Mouse (Mus musculus) cerebellum, postnatal 4 days (tissue): ENCODE measurements around the gene Mob4.
"Not testable (repeated sequence)": the region's sequence is repeated elsewhere in the genome, so short reads cannot be mapped to it uniquely, and the experiment has no call there.

ENCODE experiments used
- DNase-seq, 2 experiments: peaks; one replicate each; pipeline ENCODE4 v3.0.0; 2022; ENCODE audit warnings: low spot score in 2 of 2, mixed read lengths in 1 of 2

Mob4 gene

DNA sequence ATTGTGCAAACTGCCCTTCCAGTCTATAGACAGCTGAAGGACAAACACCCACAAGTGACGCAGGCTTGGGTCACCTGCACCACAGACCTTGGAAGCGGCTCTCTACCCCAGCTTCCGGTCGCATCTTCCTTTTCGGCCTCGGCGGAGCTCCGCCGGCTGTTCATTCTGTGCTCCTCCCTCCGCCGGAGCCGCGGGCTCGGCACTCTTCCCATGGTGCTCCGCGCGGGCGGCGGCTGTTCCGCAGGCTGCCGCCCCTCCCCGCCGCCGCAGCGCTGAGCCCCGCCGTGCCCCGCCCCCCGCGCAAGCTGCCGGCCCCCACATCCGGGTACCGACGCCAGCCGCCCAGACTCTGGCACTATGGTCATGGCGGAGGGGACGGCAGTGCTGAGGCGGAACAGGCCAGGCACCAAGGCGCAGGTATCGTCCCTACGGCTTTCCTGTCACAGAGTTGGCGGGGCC is at the start of gene Mob4:
Gene Mob4, plus strand, starts transcription at position 289 of the 459 bp plus-strand sequence.
- DNase-seq: peak; percentile 92 to 97

DNA sequence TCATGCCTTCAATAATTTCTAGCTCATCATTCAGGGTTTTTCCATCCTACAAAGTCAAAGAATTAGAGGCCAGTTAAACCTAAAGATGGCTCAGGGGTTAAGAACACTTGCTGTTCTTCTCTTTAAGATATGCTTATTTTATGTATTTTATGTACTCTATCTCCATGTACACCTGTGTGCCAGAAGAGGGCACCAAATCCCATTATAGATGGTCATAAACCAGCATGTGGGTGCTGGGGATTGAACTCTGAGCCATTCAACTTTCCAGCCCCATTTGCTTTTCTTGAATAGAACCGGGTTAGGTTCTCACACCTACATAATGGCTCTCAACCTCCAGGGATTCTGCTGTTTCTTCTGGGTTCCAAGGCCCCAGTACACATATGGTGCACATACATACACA is 48.9 kb upstream of the Mob4 start:
- no peak for DNase-seq

DNA sequence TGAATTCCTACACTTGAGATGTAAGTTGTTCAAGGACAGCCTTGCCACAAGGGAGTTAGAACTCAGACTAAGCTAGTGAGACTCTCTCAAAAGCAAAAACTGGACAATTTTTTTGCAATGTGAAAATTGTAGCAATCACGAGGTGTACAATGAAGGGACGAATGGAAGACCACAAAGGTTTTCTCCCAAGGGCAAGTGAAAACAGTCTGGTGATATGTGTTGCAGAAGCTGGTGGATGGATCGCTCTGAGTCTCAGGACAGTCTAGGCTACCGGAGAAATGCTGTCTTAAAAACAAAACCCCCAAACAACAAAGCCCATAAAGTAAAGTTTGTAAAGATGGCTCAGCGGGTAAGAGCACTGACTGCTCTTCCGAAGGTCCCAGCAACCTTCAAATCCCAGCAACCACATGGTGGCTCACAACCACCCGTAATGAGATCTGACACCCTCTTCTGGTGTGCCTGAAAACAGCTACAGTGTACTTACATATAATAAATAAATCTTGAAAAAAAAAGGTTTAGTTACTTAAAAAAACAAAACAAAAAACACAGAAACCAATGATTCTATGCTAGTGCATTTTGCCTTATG is 45.2 kb upstream of the Mob4 start:
- no peak for DNase-seq

DNA sequence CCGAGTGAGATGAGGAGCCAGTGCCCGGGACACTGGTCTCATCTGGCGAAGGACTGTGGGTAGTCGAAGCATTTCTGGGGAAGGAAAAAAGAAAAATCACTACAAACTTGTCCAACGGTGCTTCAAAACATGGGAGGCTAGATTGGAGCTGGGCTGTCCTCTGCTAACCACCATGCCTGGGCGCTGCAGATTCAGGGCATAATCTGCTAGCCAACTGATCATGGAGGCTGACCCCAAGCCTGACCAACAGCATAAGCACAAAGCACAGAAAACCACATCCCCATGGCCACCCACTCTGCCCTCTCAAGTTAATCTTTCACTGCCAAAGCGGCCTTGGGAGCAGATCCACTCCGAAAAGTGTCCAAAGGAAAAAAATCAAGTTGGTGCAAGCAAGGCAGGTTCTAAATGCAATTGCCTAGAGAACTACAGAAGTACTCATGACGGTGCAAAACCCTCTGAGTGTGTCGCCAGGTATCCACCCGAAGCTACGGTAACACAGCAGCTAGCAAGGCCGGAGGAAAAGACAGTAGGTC is 44.1 kb upstream of the Mob4 start:
- DNase-seq: peak in 1 of 2 experiments; percentile 4

DNA sequence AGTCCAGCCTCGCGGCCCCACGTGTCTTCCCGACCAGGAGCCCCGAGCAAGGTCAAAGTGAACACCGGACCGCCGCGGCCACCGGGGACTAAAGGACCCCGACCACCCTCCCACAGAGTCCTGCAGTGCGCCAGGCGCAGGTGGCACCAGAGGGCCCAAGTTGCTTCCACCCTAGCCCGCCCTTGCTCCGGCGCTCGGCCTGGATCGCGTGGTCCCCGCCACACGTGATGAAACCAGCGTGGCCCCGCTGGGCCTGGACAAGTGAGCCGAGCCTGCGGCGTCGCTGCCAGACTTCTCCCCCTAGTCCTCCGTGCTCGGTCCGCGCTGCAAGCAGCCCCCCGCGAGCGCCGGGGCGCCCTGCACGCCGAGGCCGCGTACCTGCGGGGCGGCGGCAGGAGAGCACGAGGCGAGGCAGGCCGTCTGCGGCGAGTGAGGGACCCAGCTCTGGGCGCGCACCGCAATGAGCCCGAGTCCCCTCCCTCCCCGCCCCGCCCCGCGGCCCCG is 43.6 kb upstream of the Mob4 start:
- DNase-seq: peak in 1 of 2 experiments; percentile 53

DNA sequence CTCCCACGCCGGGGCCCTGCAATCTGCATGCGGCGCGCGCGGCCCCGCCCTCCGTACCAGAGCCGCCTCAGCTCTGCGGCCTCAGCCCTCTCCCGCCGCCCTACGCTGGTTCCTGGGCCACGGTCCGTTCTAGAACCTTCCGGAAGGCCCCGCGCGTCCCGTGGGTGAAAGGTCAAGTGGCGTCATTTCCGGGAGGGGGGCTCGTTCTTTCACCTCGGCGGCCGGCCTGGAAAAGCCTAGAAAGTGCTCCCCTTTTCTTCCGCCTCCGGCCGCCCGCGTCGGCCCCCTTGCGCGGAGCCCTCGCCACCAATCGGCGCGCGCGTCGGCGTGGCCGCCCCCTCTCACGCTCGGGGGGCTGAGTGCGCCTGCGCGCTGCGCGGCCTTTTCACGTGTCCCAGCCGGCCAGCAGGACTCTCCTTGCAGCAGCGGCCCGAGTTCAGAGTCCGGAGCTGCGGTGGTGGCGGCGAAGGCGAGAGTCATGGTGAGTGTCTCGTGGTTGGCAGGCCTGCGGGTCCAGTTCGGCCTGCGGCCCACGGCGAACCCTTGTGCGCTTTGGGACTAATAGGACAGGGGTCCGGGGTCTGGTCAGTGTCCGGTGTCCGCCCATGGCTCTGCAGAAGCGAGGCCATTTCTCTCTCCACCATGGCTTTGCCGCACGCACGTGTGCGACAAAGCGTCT is 43.0 kb upstream of the Mob4 start, which contains the start of the genes Hspe1 and Hspd1:
Gene Hspe1, plus strand, starts transcription at position 201 of the 679 bp plus-strand sequence.
Gene Hspd1, minus strand, starts transcription at position 312 of the 679 bp plus-strand sequence.
- peak; percentile 97 to 98 for DNase-seq

DNA sequence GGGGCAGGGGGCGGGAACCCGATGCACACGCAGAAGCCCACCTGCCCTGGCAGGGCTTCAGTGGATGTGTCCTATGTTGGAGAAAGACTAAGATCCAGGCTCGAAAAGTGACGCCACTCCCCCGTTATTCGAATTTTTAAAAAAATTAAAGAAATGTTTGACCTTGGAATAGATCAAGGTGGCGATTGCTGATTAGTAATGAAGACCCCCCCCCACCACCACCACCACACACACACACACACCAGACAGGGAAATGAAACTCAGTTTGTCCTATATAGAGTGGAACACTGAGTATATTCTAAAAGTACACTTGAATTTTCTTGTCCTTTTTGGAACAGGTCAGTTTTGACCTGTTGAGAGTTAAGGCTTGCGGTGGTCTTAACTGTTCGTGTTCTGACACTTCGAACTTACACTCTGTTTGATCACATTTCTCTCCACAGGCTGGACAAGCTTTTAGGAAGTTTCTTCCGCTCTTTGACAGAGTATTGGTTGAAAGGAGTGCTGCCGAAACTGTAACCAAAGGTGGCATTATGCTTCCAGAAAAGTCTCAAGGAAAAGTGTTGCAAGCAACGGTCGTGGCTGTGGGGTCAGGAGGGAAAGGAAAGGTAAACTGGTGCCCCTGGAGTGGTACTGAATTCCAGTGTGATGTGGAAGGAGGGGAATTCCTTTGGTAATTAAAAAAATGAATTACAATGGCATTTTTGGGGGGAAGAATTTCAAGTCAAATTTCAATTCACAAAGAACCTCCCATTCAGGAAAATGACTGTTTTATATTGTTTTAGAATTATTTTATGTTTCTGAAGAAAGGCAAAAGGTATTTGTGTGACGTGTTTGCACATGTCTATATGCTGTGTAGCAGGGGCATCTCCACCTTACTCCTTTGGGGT is 42.2 kb upstream of the Mob4 start:
- DNase-seq: no peak

DNA sequence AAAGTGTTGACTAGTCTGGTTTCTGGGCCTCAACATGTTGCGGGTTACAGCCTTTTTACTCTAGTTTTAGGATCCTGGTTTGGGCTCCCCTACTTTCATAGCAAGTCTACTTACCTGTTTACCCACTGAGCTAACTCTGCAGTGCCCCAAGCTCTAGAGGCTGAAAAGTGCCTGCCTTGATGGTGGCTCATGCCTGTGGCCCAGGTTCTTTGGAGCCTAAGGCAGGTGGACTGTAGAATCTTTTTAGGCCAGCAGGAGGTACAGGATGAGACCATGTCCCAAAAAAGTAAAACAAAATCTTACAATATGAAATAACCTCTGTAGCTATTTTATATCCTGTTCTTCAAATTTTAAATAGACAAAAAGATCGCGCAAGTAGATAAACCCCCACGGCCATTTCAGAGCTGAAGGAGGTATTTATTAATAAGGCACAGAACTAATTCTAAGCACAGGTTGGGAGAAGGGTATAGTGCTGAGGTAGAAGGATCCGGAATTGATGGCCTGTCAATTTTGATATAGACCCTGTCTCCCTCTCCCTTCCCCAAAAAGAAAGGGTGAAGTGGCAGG is 41.5 kb upstream of the Mob4 start:
- no peak for DNase-seq

DNA sequence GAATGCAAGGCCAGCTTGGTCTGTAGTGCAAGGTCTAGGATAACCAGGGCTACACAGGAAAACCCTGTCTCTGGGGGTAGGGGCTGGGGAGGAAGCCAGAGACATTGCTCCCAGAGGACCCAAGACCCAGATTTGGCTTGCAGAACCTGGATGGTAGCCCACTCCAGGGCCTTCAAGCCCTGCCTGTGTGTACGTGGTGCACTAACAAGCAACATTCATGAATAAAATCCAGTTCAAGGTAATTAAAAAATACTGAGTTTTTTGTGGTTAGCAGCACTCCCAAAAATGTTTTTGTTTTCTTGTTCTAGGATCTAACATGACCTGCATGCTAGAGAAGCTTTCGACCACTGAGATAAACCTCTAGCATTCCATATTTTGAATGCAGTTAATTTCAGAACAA is 39.0 kb upstream of the Mob4 start:
- no peak for DNase-seq

DNA sequence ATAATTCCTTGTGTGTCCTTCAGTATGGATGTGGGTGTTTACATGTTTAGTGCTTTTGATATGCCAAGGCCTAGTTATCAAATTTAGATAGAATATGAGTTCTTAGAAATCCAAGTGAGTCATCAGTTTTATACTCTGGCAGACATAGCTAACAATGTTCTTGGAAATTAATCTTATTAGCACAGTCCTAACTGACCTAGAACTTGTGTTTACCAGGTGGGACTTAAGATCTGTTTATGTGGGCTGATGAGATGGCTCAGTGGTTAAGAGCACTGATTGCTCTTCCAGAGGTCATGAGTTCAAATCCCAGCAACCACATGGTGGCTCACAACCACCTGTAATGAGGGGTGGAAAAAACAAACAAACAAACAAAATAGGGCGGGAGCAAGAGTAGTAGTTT is 38.6 kb upstream of the Mob4 start:
- no peak for DNase-seq

DNA sequence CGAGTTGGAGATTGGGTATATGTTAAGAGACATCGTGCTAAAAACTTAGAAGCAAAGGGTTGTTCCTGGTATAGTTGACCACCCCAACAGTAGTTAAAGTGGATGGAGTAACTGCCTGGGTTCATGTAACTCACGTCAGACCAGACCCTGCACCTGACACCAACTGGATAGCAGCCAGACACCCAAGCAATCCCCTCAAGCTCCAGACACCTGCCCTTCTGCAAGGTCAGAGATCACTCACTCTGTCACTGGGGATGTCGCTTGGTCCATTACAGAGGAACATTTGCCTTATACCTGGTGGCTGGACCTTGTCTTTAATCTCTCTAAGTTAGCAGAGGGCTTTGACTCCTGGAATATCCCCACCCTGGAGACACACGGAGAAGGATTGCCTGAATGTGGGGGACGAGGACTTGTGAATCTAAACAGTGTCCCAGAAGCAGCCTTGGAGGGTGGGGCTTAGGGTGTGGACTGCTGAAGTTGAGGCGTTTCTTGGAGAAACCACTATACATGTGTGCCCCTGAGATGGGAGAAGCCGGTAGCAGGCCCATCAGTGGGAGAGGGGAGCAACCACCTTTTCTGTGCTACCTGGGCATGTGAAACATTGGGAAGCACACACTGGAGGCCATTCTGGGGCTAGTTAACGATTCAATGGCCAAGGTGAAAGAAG is 24.0 kb upstream of the Mob4 start:
- DNase-seq: no peak

DNA sequence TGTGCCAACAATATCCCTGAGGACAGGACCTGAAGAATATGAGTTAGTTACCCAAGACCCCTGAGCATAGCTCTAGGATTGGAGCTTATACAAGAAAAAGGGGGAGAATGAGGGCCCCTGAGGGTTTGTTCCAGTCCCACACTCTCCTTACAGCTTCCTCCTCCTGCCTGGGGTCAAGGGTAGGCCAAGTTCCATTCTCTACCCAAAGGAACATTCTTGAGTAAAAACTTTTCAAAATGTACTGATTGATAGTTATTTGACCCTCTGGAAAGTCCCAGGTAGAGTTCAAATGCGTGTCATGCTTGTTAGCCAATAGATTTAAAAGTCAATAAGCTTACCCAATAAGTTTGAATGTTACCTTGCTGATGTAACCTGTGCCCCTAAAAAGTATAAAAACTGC is 23.4 kb upstream of the Mob4 start:
- no peak for DNase-seq

DNA sequence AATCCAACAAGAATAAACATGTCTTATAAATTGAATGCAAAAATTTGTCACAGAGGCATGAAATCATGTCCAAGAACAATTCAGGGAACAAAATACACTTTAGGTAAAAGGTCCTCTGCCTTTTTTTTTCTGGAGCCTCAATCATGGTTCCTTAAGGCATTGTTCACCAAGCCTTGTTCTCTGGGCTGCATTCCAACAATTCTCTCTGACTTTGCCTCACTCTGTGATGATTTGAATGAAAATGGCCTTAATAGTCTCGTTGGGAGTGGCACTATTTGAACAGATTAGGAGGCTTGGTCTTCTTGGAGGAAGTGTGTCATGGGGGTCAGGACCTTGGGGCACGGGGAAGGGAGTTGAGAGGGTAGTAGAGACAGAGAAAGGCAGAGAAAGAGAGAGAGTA is 22.6 kb upstream of the Mob4 start:
- no peak for DNase-seq

DNA sequence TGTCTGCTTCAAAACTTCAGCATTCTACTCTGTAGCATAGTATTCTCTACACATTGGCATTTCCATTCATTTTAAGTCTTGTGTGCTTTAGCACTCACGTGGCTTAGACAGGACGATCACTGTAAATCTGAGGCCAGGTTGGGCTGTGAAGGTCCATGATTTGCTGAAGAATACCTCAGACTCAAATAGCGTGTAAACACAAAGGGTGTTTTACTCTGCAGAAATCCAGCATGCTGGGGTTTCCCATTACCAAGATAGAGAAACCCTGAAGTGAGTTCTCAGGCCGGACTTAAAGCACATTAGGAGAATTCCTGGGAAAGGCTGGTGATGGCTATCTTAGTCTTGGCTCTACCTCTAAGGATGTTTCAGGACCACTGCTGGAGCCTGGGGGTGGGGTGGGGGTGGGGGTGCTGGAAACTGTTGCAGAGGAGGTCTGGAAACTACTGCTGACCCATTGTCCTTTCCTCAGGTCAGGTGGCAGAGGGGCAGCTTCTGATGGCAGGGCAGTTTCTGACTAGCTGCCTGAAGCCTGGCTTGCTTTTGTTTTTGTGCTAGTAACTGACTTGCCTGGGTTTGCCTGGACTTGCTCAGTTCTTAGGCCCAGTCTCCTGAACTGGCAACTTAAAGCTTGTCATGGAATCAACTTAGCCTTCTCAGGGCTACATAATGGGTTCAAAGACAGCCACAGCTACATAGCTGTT is 21.8 kb upstream of the Mob4 start:
- no peak for DNase-seq

DNA sequence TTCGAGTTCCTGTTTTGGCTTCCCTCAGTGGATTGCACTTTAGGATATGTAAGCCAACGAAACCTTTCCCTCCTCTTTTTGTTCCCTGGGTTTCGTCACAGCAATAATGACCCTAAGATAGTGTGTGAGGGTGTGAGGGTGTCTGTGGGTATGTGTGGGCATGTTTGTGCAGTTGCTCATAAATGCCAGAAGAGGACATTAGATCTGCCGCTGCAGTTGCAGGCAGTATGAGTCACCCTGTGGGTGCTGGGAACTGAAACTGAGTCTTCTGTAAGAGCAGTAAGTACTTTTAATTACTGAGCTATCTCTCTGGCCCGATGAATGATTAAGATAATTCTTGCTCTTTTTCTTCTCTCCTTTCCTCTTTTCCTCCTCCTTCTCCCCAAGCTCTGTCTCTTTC is 8.0 kb upstream of the Mob4 start:
- no peak for DNase-seq

DNA sequence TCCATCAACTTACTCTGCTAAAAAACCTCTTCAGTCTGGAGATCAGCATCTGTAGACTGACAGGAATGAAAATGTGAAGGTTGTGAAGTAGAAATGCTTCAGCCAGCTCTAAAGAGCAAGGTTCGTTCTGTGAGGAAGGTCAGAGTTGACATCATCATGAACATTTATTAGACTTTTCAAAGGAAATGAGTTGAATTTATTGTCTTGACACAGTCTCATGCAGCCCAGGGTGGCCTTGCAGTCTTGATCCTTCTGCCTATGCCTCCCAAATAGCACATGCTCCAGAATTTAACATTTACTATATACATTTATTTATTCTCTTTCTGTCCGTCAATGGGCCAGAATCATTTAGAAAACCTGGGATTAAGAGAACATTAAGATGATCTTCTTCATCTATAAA is 7.5 kb upstream of the Mob4 start:
- DNase-seq: no peak

DNA sequence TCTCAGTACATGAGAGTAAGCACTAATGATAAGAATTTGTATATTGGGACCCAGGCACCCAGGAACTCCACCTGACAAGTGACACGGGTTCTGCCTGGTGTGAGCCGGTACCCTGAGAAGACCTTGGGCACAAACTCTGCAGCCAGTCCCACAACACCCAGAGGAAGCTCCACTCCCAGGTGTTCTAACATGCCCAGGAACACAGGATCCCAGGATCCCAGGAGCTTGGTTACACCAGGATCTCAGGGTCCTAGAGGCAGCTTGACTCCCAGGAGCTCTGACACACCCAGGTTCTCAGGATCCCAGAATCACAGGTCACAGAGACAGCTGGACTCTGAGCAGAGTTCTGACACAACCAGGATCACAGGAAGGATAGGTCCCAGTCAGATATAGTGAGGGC is 6.9 kb upstream of the Mob4 start:
- not testable (repeated sequence) for DNase-seq

DNA sequence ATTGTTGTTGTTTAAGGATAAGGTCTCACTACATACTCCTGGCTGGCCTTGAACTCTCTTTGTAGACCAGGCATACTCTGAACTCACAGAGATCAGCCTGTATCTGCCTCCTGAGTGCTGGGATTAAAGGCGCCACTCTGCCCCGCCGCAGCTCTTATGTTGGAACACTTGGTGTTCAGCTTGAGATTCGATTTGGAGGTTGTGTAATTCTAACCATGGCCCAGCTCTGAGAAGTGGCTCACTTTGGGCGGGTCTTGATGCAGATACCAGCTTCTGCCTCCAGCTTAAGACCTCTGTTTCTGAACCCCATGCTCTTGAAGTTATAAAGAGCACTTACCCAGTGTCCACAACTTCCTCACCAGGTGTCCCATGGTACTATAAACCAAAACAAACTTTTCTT is 1.3 kb upstream of the Mob4 start:
- no peak for DNase-seq

DNA sequence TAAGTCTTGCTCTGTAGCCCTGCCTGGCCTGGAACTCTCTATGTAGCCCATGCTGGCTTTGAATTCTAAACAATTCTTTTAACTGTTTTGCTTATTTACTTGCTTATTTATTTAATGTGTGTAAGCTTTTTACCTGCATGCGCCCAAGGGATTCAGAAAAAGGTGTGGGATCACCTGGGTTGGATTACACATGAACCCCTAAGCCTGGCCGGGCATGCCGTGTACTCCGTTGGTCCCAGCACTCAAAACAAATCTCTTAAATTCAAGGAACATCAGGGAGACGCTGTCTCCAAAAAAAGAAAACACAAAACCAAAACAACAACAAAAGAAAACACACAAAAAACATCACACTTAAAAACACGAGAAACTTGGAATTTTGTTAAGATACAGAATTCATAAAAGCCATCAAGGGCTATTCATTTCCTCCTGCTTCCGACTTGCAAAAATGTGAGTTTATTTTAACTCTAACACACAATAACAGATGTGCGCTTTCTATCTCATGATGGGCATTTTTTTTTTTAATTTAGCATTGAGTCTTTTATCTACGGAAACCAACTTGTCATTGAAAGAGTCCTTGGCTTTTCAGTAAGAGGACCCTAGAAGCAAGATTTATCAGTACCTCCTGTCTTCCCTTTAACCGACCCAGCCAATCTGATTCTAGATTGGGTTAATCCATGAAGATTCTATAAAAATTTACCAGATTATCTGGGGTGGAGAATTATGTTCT is 678 bp upstream of the Mob4 start:
- DNase-seq: no peak
